ENCODE assay signal across 19 mouse cellular contexts in genomic region chr3:86698947-86699346, GRCm38 (mm10).
"Had no signal": no experiment of that assay in that cellular context is flagged by ENCODE, and none has a peak within 500 bp of the region (broad histone marks: within the 10 kb centered on the region; RNA-seq: fewer than 3 reads in every experiment).

No protein-coding gene starts in this region.

- DNase-seq: lung, adult 18-20 months; lung, postnatal 10 days; lung, postnatal 36 days; midbrain, embryonic 14.5 days; retina, postnatal 1 day; right cerebral cortex, adult 18-20 months; thymus, adult 2 months; thymus, postnatal 25 days; thymus, postnatal 4 days had no signal

- H3K36me3 ChIP-seq: liver, embryonic 12.5 days; midbrain, embryonic 10.5 days; midbrain, embryonic 12.5 days; neural tube, embryonic 13.5 days; neural tube, embryonic 15.5 days; stomach, embryonic 15.5 days had no signal

- H3K4me2 ChIP-seq: liver, embryonic 12.5 days; midbrain, embryonic 12.5 days; neural tube, embryonic 13.5 days; neural tube, embryonic 15.5 days; stomach, embryonic 15.5 days had no signal

- ATAC-seq: liver, embryonic 12.5 days; midbrain, embryonic 16.5 days had no signal

- H3K27me3 ChIP-seq: liver, embryonic 12.5 days; neural tube, embryonic 13.5 days; neural tube, embryonic 15.5 days; stomach, embryonic 15.5 days had no signal

- H3K9ac ChIP-seq: liver, embryonic 12.5 days; liver, embryonic 14.5 days; midbrain, embryonic 12.5 days; neural tube, embryonic 13.5 days; neural tube, embryonic 15.5 days; stomach, embryonic 15.5 days had no signal

- H3K27ac ChIP-seq: liver, embryonic 12.5 days; liver, embryonic 14.5 days; midbrain, embryonic 10.5 days; midbrain, embryonic 12.5 days; neural tube, embryonic 13.5 days; neural tube, embryonic 15.5 days; stomach, embryonic 15.5 days; stomach, postnatal 0 days had no signal

- H3K4me1 ChIP-seq: liver, embryonic 12.5 days; stomach, embryonic 15.5 days had no signal

- H3K9me3 ChIP-seq: liver, embryonic 12.5 days; midbrain, embryonic 10.5 days; midbrain, embryonic 12.5 days; neural tube, embryonic 13.5 days; neural tube, embryonic 15.5 days; stomach, embryonic 15.5 days had no signal

- H3K4me3 ChIP-seq: liver, embryonic 12.5 days; midbrain, embryonic 10.5 days; midbrain, embryonic 12.5 days; myocyte; neural tube, embryonic 13.5 days; neural tube, embryonic 15.5 days; stomach, embryonic 15.5 days had no signal
